Mouse (Mus musculus) retina, postnatal 1 day (tissue): ENCODE data around the gene Xylb.
"Not testable (repeated sequence)": the region's sequence is repeated elsewhere in the genome, so short reads cannot be mapped to it uniquely, and the experiment has no call there.

Experiments used
- DNase-seq: peaks from one replicate; pipeline ENCODE4 v3.0.0-alpha.2; 2012

The Xylb gene

GRCm38 (mm10) chr9:119342728-119343127 is 14.5 kb upstream of the Xylb start:
- DNase-seq: no peak

GRCm38 (mm10) chr9:119346376-119346775 is 10.8 kb upstream of the Xylb start:
- no peak for DNase-seq

- DNase-seq: no peak
These were observed 6.7 kb upstream of the Xylb start for GRCm38 (mm10) chr9:119350531-119350930.

- DNase-seq: no peak
These were observed 6.1 kb upstream of the Xylb start for GRCm38 (mm10) chr9:119350947-119351705.

GRCm38 (mm10) chr9:119352060-119352459 is 5.1 kb upstream of the Xylb start:
- DNase-seq: peak; percentile 80

- no peak for DNase-seq
These were observed 3.3 kb upstream of the Xylb start for GRCm38 (mm10) chr9:119353926-119354325.

- no peak for DNase-seq
These were observed 1.2 kb upstream of the Xylb start for GRCm38 (mm10) chr9:119355943-119356342.

GRCm38 (mm10) chr9:119358058-119358429 is 863 bp downstream of the Xylb start:
- DNase-seq: no peak

GRCm38 (mm10) chr9:119361416-119361815 is 4.2 kb downstream of the Xylb start:
- no peak for DNase-seq

GRCm38 (mm10) chr9:119363229-119363628 is 6.0 kb downstream of the Xylb start:
- DNase-seq: no peak

- no peak for DNase-seq
These were observed 8.1 kb downstream of the Xylb start, which contains the start of gene Slc22a14 for GRCm38 (mm10) chr9:119365284-119365683. Gene Slc22a14 (minus strand): TSS chr9:119365553.

- no peak for DNase-seq
These were observed 11.2 kb downstream of the Xylb start for GRCm38 (mm10) chr9:119368367-119368766.

- DNase-seq: not testable (repeated sequence)
These were observed 13.6 kb downstream of the Xylb start for GRCm38 (mm10) chr9:119370770-119371169.

- no peak for DNase-seq
These were observed 14.1 kb downstream of the Xylb start for GRCm38 (mm10) chr9:119371251-119371650.

- DNase-seq: no peak
These were observed 17.8 kb downstream of the Xylb start for GRCm38 (mm10) chr9:119375008-119375407.

- no peak for DNase-seq
These were observed 18.4 kb downstream of the Xylb start for GRCm38 (mm10) chr9:119375556-119375955.

- DNase-seq: no peak
These were observed 21.1 kb downstream of the Xylb start for GRCm38 (mm10) chr9:119378231-119378630.

GRCm38 (mm10) chr9:119382603-119383002 is 25.4 kb downstream of the Xylb start:
- peak; percentile 26 for DNase-seq

- no peak for DNase-seq
These were observed 31.8 kb downstream of the Xylb start for GRCm38 (mm10) chr9:119388956-119389355.

GRCm38 (mm10) chr9:119390214-119390613 is 33.0 kb downstream of the Xylb start:
- no peak for DNase-seq

GRCm38 (mm10) chr9:119394808-119395207 is 37.6 kb downstream of the Xylb start:
- no peak for DNase-seq

- no peak for DNase-seq
These were observed 44.2 kb downstream of the Xylb start for GRCm38 (mm10) chr9:119401351-119401750.

GRCm38 (mm10) chr9:119401801-119402214 is 44.6 kb downstream of the Xylb start, which contains the start of gene Acvr2b:
Gene Acvr2b (plus strand): TSS chr9:119402118.
- peak; percentile 98 for DNase-seq
